Mouse (Mus musculus) liver, postnatal 0 days (tissue): ENCODE data around the gene Cep128. TPM values are rescaled to one million over a fixed set of nuclear protein-coding genes. Genes with fewer than 3 reads are reported as not detected.

ENCODE experiments used
- ATAC-seq: fragments of 200-750 bp; cut with Nextera tagmentation; 2 replicates; pipeline ENCODE4 v1.8.0; 2017; ENCODE audit warnings: mild to moderate bottlenecking, moderate library complexity
- DNase-seq: peaks from one replicate; pipeline ENCODE4 v3.0.0-alpha.2; 2016
- H3K27ac ChIP-seq: fragments of 300-500 bp; sonication (generic); 2 replicates; pipeline ENCODE4 v1.5.1; 2014; ENCODE audit warnings: antibody characterized with exemption, moderate library complexity, mild to moderate bottlenecking, low read depth
- H3K27me3 ChIP-seq: fragments of 300-500 bp; sonication (generic); 2 replicates; pipeline ENCODE4 v1.6.1; 2014; ENCODE audit warnings: low read length, control low read depth, mixed read lengths; ENCODE audit not compliant: insufficient read depth
- H3K36me3 ChIP-seq: fragments of 300-500 bp; sonication (generic); replicated peaks from 2 replicates; pipeline ENCODE4 v1.6.1; 2014; ENCODE audit warnings: mild to moderate bottlenecking, control low read depth, low read length, moderate library complexity, mixed read lengths; ENCODE audit not compliant: insufficient read depth
- H3K4me1 ChIP-seq: fragments of 300-500 bp; sonication (generic); 2 replicates; pipeline ENCODE4 v1.6.1; 2014; ENCODE audit warnings: antibody characterized with exemption, mild to moderate bottlenecking, control low read depth; ENCODE audit not compliant: insufficient read depth
- H3K4me2 ChIP-seq: fragments of 300-500 bp; sonication (generic); 2 replicates; pipeline ENCODE4 v1.6.1; 2014; ENCODE audit warnings: low read depth, mild to moderate bottlenecking, low read length, moderate library complexity, mixed read lengths
- H3K4me3 ChIP-seq: fragments of 300-500 bp; sonication (generic); 2 replicates; pipeline ENCODE4 v1.5.1; 2014; ENCODE audit warnings: low read depth, low read length
- H3K9ac ChIP-seq: fragments of 300-500 bp; sonication (generic); replicated peaks from 2 replicates; pipeline ENCODE4 v1.6.1; 2014; ENCODE audit warnings: mild to moderate bottlenecking, moderate library complexity
- H3K9me3 ChIP-seq: fragments of 300-500 bp; sonication (generic); 2 replicates; pipeline ENCODE4 v1.6.1; 2016; ENCODE audit warnings: mild to moderate bottlenecking, control low read depth, low read length, mixed read lengths
- CTCF ChIP-seq: sonication (generic); IDR thresholded peaks from 2 replicates; pipeline ENCODE4 v1.5.1; 2016; ENCODE audit warnings: antibody characterized with exemption, low read depth
- EP300 ChIP-seq: IDR thresholded peaks from 2 replicates; pipeline ENCODE4 v1.6.1; 2016; ENCODE audit warnings: antibody characterized with exemption, low read depth, mild to moderate bottlenecking
- WGBS: fragments of 180-500 bp; shearing (Covaris S2); extraction: QIAGEN DNeasy Blood & Tissue Kit; methylation state at CpG from one replicate; pipeline ENCODE4 v1.1.7; 2014; ENCODE audit not compliant: insufficient replicate concordance; 5-methylcytosine and 5-hydroxymethylcytosine counted together
- polyA plus RNA-seq: library from polyadenylated mRNA; unstranded; fragments of >200 nt; fragmentation: Nextera tagmentation; extraction: Ambion mirVana; gene quantifications from 2 replicates; pipeline ENCODE4 v1.2.1, GENCODE M21; 2015

Gene Cep128
- polyA plus RNA-seq, 1 experiment from 2014 or later: 3.7 TPM

DNA sequence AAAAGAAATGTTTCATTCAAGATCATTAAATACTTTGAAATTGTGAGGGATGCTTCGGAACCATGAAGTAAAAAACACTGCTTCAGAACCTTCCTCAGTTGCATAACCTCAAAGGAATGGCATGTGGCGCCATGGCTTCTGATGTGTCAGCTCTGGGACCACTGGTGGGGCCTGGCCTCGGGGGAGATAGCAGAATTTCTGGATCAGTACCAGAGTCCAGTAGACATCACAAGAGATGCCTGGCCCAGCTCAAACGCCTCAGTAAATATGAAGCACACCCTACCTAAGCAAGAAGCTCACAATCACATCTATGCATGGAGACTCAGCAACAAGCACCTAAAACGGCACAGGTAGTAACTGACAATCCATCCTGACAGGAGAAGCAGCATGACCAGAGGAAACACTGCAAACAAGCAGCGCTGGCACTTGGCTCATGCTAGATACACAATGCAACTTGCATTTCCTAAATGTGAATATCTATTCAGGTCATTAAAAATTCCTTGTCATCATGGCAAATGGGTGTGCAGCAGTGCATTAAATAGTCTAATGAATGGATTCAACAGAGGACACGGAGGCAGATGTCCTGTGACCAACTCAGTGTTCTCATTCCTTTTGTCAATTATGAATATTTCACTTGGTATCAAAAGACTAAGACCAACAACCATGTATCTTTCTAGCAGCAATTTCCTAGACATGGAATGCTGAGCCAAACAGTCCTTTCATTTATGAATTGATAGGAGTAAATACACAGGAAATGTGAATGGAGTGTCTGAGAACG is 249.3 kb downstream of the Cep128 start:
- Histone ChIP-seq H3K9me3 (no peaks in the 10 kb centered on the region), H3K36me3 (no peaks in the 10 kb centered on the region), H3K4me3 (no peak overlapping the region), H3K27ac (no peak overlapping the region), H3K27me3 (no peaks in the 10 kb centered on the region), H3K4me1 (no peaks in the 10 kb centered on the region), H3K4me2 (no peak overlapping the region), H3K9ac (no peak overlapping the region)
- TF ChIP-seq CTCF (no peak), EP300 (no peak)
- DNase-seq (no peak), ATAC-seq (no peak)
- 82% methylated on average over 8 of the region's 8 CpGs for WGBS

DNA sequence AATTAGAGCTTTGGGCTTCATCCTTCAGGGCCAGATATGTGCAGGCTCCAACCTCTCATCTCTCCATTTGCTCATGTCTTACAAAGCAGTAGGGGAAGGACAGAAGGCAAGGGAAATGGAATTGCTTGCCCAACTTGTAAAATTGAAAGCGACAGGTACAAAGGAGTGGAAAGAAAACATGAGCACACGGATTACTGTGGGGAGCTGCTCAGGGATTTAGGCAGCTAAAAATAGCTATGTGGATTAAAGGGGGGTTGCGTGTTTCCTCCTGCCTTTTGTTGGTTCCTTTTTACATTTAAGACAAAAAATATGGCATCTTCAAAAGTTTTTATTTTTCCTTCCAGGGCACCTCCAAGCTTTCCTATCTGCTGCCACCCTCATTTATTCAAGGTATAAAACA is 269.2 kb downstream of the Cep128 start:
- DNase-seq (no peak), ATAC-seq (no peak)
- Histone ChIP-seq H3K27me3 (no peaks in the 10 kb centered on the region), H3K4me2 (no peak overlapping the region), H3K9me3 (no peaks in the 10 kb centered on the region), H3K27ac (no peak overlapping the region), H3K9ac (no peak overlapping the region), H3K36me3 (no peaks in the 10 kb centered on the region), H3K4me1 (no peaks in the 10 kb centered on the region), H3K4me3 (no peak overlapping the region)
- TF ChIP-seq CTCF (no peak), EP300 (no peak)
- WGBS: 65% methylated on average over 3 of the region's 3 CpGs

DNA sequence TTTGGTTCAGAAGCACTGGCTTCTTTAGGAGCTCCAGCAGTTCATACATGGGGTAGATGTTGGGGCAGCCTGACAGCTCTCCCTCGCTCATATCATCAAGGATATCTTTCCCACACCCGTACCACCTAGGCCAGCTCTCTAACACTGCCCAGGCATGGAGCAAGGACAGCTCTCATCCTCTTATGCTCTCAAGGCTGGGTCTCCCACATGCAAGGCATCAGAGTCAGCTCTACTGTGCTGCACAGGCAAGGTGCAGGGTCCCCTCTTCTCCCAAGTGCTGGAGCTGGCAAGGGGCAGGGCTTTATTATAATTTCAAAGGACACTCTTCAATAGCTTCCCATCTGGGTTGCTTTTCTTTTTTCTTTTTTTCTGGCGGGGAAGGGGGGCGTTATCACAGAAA is 280.9 kb downstream of the Cep128 start:
- ATAC-seq (no peak), DNase-seq (no peak)
- Histone ChIP-seq H3K4me2 (no peak overlapping the region), H3K36me3 (no peaks in the 10 kb centered on the region), H3K4me1 (no peaks in the 10 kb centered on the region), H3K4me3 (no peak overlapping the region), H3K9ac (no peak overlapping the region), H3K27me3 (no peaks in the 10 kb centered on the region), H3K9me3 (no peaks in the 10 kb centered on the region), H3K27ac (no peak overlapping the region)
- 89% methylated on average over 4 of the region's 4 CpGs for WGBS
- TF ChIP-seq CTCF (no peak), EP300 (no peak)

DNA sequence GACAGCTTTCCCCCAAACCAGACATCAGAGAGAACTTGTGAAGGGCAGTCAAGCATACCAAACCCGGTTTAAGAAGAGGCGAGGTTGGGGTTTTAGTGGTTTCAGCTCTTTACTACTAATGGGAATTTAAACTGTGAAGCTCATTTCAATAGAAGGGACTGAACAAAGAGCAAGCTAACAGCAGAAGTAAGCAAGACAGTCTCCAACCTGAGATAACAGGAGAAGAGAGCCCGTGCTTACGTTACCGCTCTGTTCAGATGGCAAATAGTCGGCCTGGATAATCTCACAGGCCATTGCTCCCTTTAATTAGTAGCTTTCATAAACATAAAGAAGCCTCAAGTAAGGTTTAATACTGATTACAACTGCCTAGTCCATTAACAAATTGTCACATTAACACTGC is 286.3 kb downstream of the Cep128 start:
- DNase-seq (no peak), ATAC-seq (no peak)
- no peaks in the 10 kb centered on the region for H3K9me3 ChIP-seq
- H3K27me3 ChIP-seq: no peaks in the 10 kb centered on the region
- WGBS: 74% methylated on average over 6 of the region's 6 CpGs
- H3K4me1 ChIP-seq: no peaks in the 10 kb centered on the region
- H3K4me3 ChIP-seq: no peak overlapping the region
- TF ChIP-seq CTCF: no peak
- TF ChIP-seq EP300: no peak
- H3K9ac ChIP-seq: no peak overlapping the region
- H3K4me2 ChIP-seq: no peak overlapping the region
- H3K36me3 ChIP-seq: no peaks in the 10 kb centered on the region
- no peak overlapping the region for H3K27ac ChIP-seq

DNA sequence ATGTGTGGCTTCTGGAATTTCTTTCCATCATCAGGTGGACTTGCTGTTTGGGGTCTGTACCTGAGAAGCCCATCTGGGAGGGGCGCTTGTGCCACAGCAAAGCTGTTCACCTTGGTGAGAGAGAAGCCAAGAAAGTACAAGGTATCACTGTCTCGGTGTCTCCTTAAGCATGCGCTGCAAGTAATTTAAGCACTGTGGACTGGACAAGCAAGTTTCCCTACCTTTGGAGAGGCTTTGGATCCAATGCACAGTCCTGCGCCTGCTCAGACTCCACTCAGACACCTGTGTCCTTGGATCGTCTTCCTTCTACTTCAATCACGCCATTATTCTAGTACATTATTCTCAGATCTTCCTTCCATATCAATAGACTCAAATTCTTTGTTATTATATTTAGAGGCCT is 288.0 kb downstream of the Cep128 start:
- no peaks in the 10 kb centered on the region for H3K27me3 ChIP-seq
- H3K9ac ChIP-seq: no peak overlapping the region
- no peaks in the 10 kb centered on the region for H3K9me3 ChIP-seq
- ATAC-seq (no peak), DNase-seq (no peak)
- no peaks in the 10 kb centered on the region for H3K36me3 ChIP-seq
- H3K4me1 ChIP-seq: no peaks in the 10 kb centered on the region
- H3K27ac ChIP-seq: no peak overlapping the region
- TF ChIP-seq CTCF: no peak
- no peak for TF ChIP-seq EP300
- no peak overlapping the region for H3K4me3 ChIP-seq
- H3K4me2 ChIP-seq: no peak overlapping the region
- WGBS: 93% methylated on average over 6 of the region's 6 CpGs

DNA sequence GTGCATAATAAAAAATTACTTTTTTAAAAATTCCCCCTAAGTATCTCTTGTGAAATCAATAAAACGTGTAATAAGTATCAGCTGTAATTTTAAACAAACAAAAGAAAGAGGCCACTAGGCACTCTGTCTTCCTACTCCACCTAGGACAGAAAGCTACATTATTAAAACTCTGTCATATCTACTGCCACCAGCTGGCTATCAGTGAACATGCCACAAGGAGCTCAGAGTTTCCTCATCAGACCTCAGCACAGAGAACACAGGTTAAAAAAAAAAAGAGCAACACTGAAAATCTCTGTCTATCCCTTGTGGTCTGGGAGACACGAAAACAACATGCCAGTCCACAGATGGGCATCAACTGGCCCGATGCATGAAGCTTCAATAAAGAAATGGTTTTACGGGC is 295.9 kb downstream of the Cep128 start:
- H3K36me3 ChIP-seq: no peaks in the 10 kb centered on the region
- no peaks in the 10 kb centered on the region for H3K9me3 ChIP-seq
- DNase-seq (no peak), ATAC-seq (no peak)
- 70% methylated on average over 4 of the region's 4 CpGs for WGBS
- H3K4me2 ChIP-seq: no peak overlapping the region
- H3K4me1 ChIP-seq: no peaks in the 10 kb centered on the region
- H3K27ac ChIP-seq: no peak overlapping the region
- H3K27me3 ChIP-seq: no peaks in the 10 kb centered on the region
- TF ChIP-seq EP300 (no peak), CTCF (peak; percentile 25; the same call in 1 of the 2 replicates)
- H3K9ac ChIP-seq: no peak overlapping the region
- H3K4me3 ChIP-seq: no peak overlapping the region

DNA sequence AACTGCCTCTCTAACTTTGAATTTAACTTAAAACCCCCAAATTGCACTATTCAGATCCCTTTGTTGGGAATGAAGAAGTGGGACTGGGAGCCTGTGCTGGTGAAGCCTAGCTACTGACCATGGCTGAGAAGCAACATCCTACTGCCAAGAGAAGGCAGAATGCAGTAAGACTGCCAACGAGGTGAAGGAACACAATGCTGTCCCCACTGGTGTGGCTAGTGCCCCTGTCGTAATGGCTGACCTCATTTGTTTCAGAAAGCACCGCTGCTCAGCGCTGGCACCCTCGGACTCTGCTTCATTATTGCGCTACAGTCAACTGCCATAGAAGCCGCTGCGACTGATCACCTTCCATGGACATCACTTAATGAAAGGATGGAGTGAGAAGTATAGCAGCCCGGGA is 298.2 kb downstream of the Cep128 start:
- no peak overlapping the region for H3K4me3 ChIP-seq
- TF ChIP-seq CTCF (no peak), EP300 (no peak)
- no peaks in the 10 kb centered on the region; the same call in 1 of the 2 replicates for H3K36me3 ChIP-seq
- no peak overlapping the region for H3K9ac ChIP-seq
- no peak for DNase-seq
- H3K27me3 ChIP-seq: no peaks in the 10 kb centered on the region
- H3K4me2 ChIP-seq: no peak overlapping the region
- no peaks in the 10 kb centered on the region for H3K9me3 ChIP-seq
- no peak overlapping the region for H3K27ac ChIP-seq
- ATAC-seq: no peak
- H3K4me1 ChIP-seq: no peaks in the 10 kb centered on the region
- WGBS: 87% methylated on average over 9 of the region's 9 CpGs
